9 mouse cellular contexts compared by ENCODE assay signal in the genomic region with DNA sequence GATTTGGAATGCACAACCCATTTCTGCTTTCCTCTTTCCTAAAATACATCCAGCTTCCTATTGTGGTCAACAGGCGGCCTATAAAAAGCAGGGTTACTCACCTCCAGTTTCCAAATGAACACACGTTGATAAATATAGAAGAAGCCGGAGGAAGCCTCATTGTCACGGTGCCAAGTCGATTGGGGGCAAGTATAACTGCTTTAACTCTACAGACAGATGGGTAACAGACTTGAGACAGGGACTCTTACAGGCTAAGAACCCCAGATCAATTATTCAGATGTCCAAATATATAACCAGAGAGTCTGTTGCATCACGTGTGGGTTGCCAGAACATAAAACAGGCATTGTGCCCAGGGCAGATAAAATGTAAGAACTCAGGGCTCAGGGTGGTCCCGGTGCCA. TPM values are rescaled to one million over a fixed set of nuclear protein-coding genes. Genes with fewer than 3 reads are reported as not detected.
DNase-seq lines count a peak whose midpoint lies in the region; ATAC-seq and TF ChIP-seq lines count a peak whose summit lies in the region.
"Had no signal": no experiment of that assay in that cellular context is flagged by ENCODE, and none has a peak within 500 bp of the region (broad histone marks: within the 10 kb centered on the region; RNA-seq: fewer than 3 reads in every experiment).

No protein-coding gene starts in this region.

- peak; percentile 43 for ATAC-seq in forebrain, postnatal 0 days
- no peak for ATAC-seq in forebrain, embryonic 11.5 days (replicated peaks; ENCODE audit: low FRiP score)

- no peak overlapping the region for H3K4me2 ChIP-seq in forebrain, postnatal 0 days (ENCODE audit: low read depth)
- H3K4me2 ChIP-seq in forebrain, embryonic 11.5 days (ENCODE audit: low read depth, low read length, severe bottlenecking) = no peak overlapping the region

- intact Hi-C loops in heart, postnatal 14 days (cut with DNase I) = no loop called here

- no peaks in the 10 kb centered on the region for H3K9me3 ChIP-seq in forebrain, postnatal 0 days (ENCODE audit: low read length)
- no peaks in the 10 kb centered on the region for H3K9me3 ChIP-seq in forebrain, embryonic 11.5 days (ENCODE audit: control insufficient read depth, low read length)
- no peaks in the 10 kb centered on the region for H3K9me3 ChIP-seq in hindbrain, embryonic 10.5 days

- no peak overlapping the region for H3K27ac ChIP-seq in forebrain, postnatal 0 days (ENCODE audit: low read depth, low read length)
- no peak overlapping the region for H3K27ac ChIP-seq in forebrain, embryonic 11.5 days (ENCODE audit: low read depth, low read length)
- H3K27ac ChIP-seq in cortical plate, adult 2 months (ENCODE audit: insufficient read depth, low read length) = 0 out of 2 replicates have a peak overlapping the region, but pooled peaks have one; percentile 10
- H3K27ac ChIP-seq in hindbrain, embryonic 10.5 days = no peak overlapping the region

- WGBS in forebrain, postnatal 0 days = 60% methylated on average over 7 of the region's 7 CpGs
- WGBS in forebrain, embryonic 11.5 days = 93% methylated on average over 7 of the region's 7 CpGs
- 93% methylated on average over 7 of the region's 7 CpGs for WGBS in hindbrain, embryonic 10.5 days

- H3K27me3 ChIP-seq in forebrain, postnatal 0 days (ENCODE audit: insufficient read depth, low read length) = no peaks in the 10 kb centered on the region
- H3K27me3 ChIP-seq in forebrain, embryonic 11.5 days (ENCODE audit: control insufficient read depth, insufficient read depth, low read length) = no peaks in the 10 kb centered on the region
- no peaks in the 10 kb centered on the region for H3K27me3 ChIP-seq in hindbrain, embryonic 10.5 days (ENCODE audit: insufficient read depth, poor library complexity, severe bottlenecking)

- H3K36me3 ChIP-seq in forebrain, postnatal 0 days (ENCODE audit: insufficient read depth) = no peaks in the 10 kb centered on the region
- H3K36me3 ChIP-seq in forebrain, embryonic 11.5 days (ENCODE audit: control insufficient read depth, insufficient read depth, low read length) = no peaks in the 10 kb centered on the region
- H3K36me3 ChIP-seq in hindbrain, embryonic 10.5 days = no peaks in the 10 kb centered on the region

- TF ChIP-seq CTCF in forebrain, postnatal 0 days (IDR thresholded peaks at IDR 0.05; ENCODE audit: low read depth) = no peak
- TF ChIP-seq CTCF in cortical plate, adult 2 months (IDR thresholded peaks at IDR 0.05; ENCODE audit: extremely low read depth, insufficient read depth, low read length) = no peak

- H3K4me3 ChIP-seq in forebrain, postnatal 0 days (ENCODE audit: low read depth, low read length) = no peak overlapping the region
- H3K4me3 ChIP-seq in forebrain, embryonic 11.5 days (ENCODE audit: low read depth, low read length) = no peak overlapping the region
- H3K4me3 ChIP-seq in cortical plate, adult 2 months (ENCODE audit: insufficient read depth, low read length) = no peak overlapping the region
- H3K4me3 ChIP-seq in hindbrain, embryonic 10.5 days = no peak overlapping the region
- H3K4me3 ChIP-seq: myocyte had no signal

- peak; percentile 42 for DNase-seq in forebrain, postnatal 0 days
- DNase-seq in forebrain, embryonic 11.5 days (ENCODE audit: low spot score) = no peak
- DNase-seq in MN1 (ENCODE audit: low spot score) = peak; percentile 58
- peak; percentile 70 to 72 for DNase-seq in heart, postnatal 14 days
- no peak for DNase-seq in embryo, embryonic 11 days
- DNase-seq in hindbrain, embryonic 10.5 days (ENCODE audit: low spot score) = no peak
- no peak for DNase-seq in neural tube, embryonic 10.5 days (ENCODE audit: extremely low spot score, low spot score)

- H3K9ac ChIP-seq in forebrain, postnatal 0 days = no peak overlapping the region
- no peak overlapping the region for H3K9ac ChIP-seq in forebrain, embryonic 11.5 days (ENCODE audit: low read length)

- no peak for TF ChIP-seq POLR2A in cortical plate, adult 2 months (IDR thresholded peaks at IDR 0.05; ENCODE audit: extremely low read depth, insufficient read depth, low read length)

- no peaks in the 10 kb centered on the region for H3K4me1 ChIP-seq in forebrain, postnatal 0 days (ENCODE audit: insufficient read depth)
- H3K4me1 ChIP-seq in forebrain, embryonic 11.5 days (replicated peaks; ENCODE audit: control insufficient read depth, insufficient read depth, low read length) = no peaks in the 10 kb centered on the region
- H3K4me1 ChIP-seq in cortical plate, adult 2 months (ENCODE audit: control insufficient read depth, insufficient read depth, low read length) = peaks cover 8% of the 10 kb centered on the region
- peaks cover 5% of the 10 kb centered on the region; the same call in 1 of the 2 replicates for H3K4me1 ChIP-seq in hindbrain, embryonic 10.5 days (replicated peaks)

RNA-seq across cellular contexts. Expression of a gene that starts 15.9 kb away (rescaled TPM):
- total RNA-seq in forebrain, postnatal 0 days (2014; rRNA removed) = 65.7 and 86.6 TPM in 2 replicates
- polyA plus RNA-seq in forebrain, postnatal 0 days (2015; fragmentation: Nextera tagmentation; extraction: Ambion mirVana) = 16.5 and 25.5 TPM in 2 replicates
- 13.7 and 14.4 TPM in 2 replicates for polyA plus RNA-seq in forebrain, embryonic 11.5 days (2014; fragmentation: Nextera tagmentation; extraction: Ambion mirVana)
- 70.3 and 74.8 TPM in 2 replicates for polyA plus RNA-seq in cortical plate, adult 2 months (2012; rRNA removed)
- total RNA-seq in heart, postnatal 14 days (2021) = 10 to 100 TPM in 1 of 2 experiments, 1 to 10 TPM in 1; 9.4 to 10.1 TPM
- 10.6 and 16.5 TPM in 2 replicates for polyA plus RNA-seq in hindbrain, embryonic 10.5 days (2016; fragmentation: Nextera tagmentation; extraction: Ambion mirVana)

RNA-seq across cellular contexts. Expression of a gene that starts 59.5 kb away (rescaled TPM):
- total RNA-seq in forebrain, postnatal 0 days (2014; rRNA removed) = 33.8 and 37.4 TPM in 2 replicates
- polyA plus RNA-seq in forebrain, postnatal 0 days (2015; fragmentation: Nextera tagmentation; extraction: Ambion mirVana) = 13.1 and 19.2 TPM in 2 replicates
- polyA plus RNA-seq in forebrain, embryonic 11.5 days (2014; fragmentation: Nextera tagmentation; extraction: Ambion mirVana) = 12.9 and 14.9 TPM in 2 replicates
- 82.4 and 87.4 TPM in 2 replicates for polyA plus RNA-seq in cortical plate, adult 2 months (2012; rRNA removed)
- 1 to 10 TPM; 6.2 to 6.6 TPM for total RNA-seq in heart, postnatal 14 days (2021)
- 10.5 and 10.8 TPM in 2 replicates for polyA plus RNA-seq in hindbrain, embryonic 10.5 days (2016; fragmentation: Nextera tagmentation; extraction: Ambion mirVana)

Comparison
In these comparisons a context has a peak if more than half of its experiments do, and no peak if none do; other contexts are left out.
1. DNase-seq: peak in forebrain, postnatal 0 days (single experiment), MN1 (single experiment) and heart, postnatal 14 days (2 of 2); none in forebrain, embryonic 11.5 days (single experiment), embryo, embryonic 11 days (single experiment), hindbrain, embryonic 10.5 days (single experiment) and neural tube, embryonic 10.5 days (single experiment).